Comparison of ENCODE assay signal across 8 mouse cellular contexts in genomic region chr5:126733470-126733869, GRCm38 (mm10).
DNase-seq lines count a peak whose midpoint lies in the region; ATAC-seq and TF ChIP-seq lines count a peak whose summit lies in the region.

No protein-coding gene starts in this region.

- no peak overlapping the region for H3K27ac ChIP-seq in cerebellum, adult 2 months (ENCODE audit: insufficient read depth, low read length)
- H3K27ac ChIP-seq in hindbrain, embryonic 16.5 days (ENCODE audit: low read depth, low read length): 0 out of 2 replicates have a peak overlapping the region, but pooled peaks have one; percentile 51

- WGBS in cerebellum, adult 2 months: 6% methylated on average over 6 of the region's 15 CpGs
- WGBS in hindbrain, embryonic 16.5 days: under 1% methylated on average over 12 of the region's 15 CpGs

- no peaks in the 10 kb centered on the region; the same call in 1 of the 2 replicates for H3K9me3 ChIP-seq in hindbrain, embryonic 16.5 days (ENCODE audit: control insufficient read depth, low read length)

- 0 out of 2 replicates have a peak, but pooled peaks have one; percentile 30 for ATAC-seq in hindbrain, embryonic 16.5 days

- H3K4me1 ChIP-seq in cerebellum, adult 2 months (ENCODE audit: control insufficient read depth, insufficient read depth, low read length): no peaks in the 10 kb centered on the region
- no peaks in the 10 kb centered on the region; the same call in 1 of the 2 replicates for H3K4me1 ChIP-seq in hindbrain, embryonic 16.5 days (ENCODE audit: control insufficient read depth, insufficient read depth, low read depth, low read length)

- H3K4me3 ChIP-seq in cerebellum, adult 2 months (replicated peaks; ENCODE audit: insufficient read depth, low read depth, low read length): no peak overlapping the region
- H3K4me3 ChIP-seq in hindbrain, embryonic 16.5 days (ENCODE audit: low read length): peak overlapping the region; percentile 33

- DNase-seq in ES-CJ7 (ENCODE audit: low read depth, low spot score): peak; percentile 73
- DNase-seq in cerebellum, adult 2 months: peak; percentile 27 to 39
- DNase-seq in forelimb bud, embryonic 11.5 days (ENCODE audit: low read depth, low spot score): peak; percentile 70
- DNase-seq in left cerebral cortex, adult 18-20 months (ENCODE audit: low spot score in 2 of 2): peak; percentile 83 to 93
- peak; percentile 2 for DNase-seq in lung, postnatal 25 days (ENCODE audit: low spot score)
- peak; percentile 89 to 93 for DNase-seq in right cerebral cortex, postnatal 10 days (ENCODE audit: low spot score in 2 of 2)
- DNase-seq in thymus, postnatal 10 days (ENCODE audit: low spot score in 2 of 2): no peak

- peak overlapping the region; percentile 63 for H3K4me2 ChIP-seq in hindbrain, embryonic 16.5 days (ENCODE audit: low read length)

- peak overlapping the region; percentile 54 for H3K9ac ChIP-seq in hindbrain, embryonic 16.5 days (ENCODE audit: low read depth, low read length)

- H3K36me3 ChIP-seq in hindbrain, embryonic 16.5 days (ENCODE audit: control insufficient read depth, insufficient read depth, low read length): no peaks in the 10 kb centered on the region

- TF ChIP-seq POLR2A in cerebellum, adult 2 months (IDR thresholded peaks at IDR 0.05; ENCODE audit: borderline replicate concordance, insufficient read depth, low read length): no peak

- no peaks in the 10 kb centered on the region for H3K27me3 ChIP-seq in cerebellum, adult 2 months (ENCODE audit: control insufficient read depth, insufficient read depth, low read length)
- no peaks in the 10 kb centered on the region for H3K27me3 ChIP-seq in hindbrain, embryonic 16.5 days (replicated peaks; ENCODE audit: control insufficient read depth, insufficient read depth, low read length)

- peak; percentile 60 for TF ChIP-seq CTCF in cerebellum, adult 2 months (IDR thresholded peaks at IDR 0.05; ENCODE audit: borderline replicate concordance, insufficient read depth, low read depth, low read length)

Comparison
In these comparisons a context has a peak if more than half of its experiments do, and no peak if none do; other contexts are left out.
1. DNase-seq: peak in ES-CJ7 (single experiment), cerebellum, adult 2 months (2 of 2), forelimb bud, embryonic 11.5 days (single experiment), left cerebral cortex, adult 18-20 months (2 of 2), lung, postnatal 25 days (single experiment) and right cerebral cortex, postnatal 10 days (2 of 2); none in thymus, postnatal 10 days (0 of 2).